Mouse (Mus musculus) testis, adult 2 months (tissue): ENCODE data around the gene Golgb1.

Experiments used
- CTCF ChIP-seq: fragments of 200-500 bp; IDR thresholded peaks from 2 replicates; pipeline ENCODE4 v1.5.1; 2012; ENCODE audit warnings: low read depth, mild to moderate bottlenecking, inconsistent platforms, low read length, moderate library complexity; ENCODE audit not compliant: control insufficient read depth, insufficient read depth, insufficient replicate concordance
- POLR2A ChIP-seq: fragments of 200-500 bp; IDR thresholded peaks from 2 replicates; pipeline ENCODE4 v1.6.1; 2012; ENCODE audit warnings: low read depth, mild to moderate bottlenecking, inconsistent platforms, low read length, moderate library complexity; ENCODE audit not compliant: control insufficient read depth

GRCm38 (mm10) chr16:36914195-36914594, 39.3 kb downstream of the Golgb1 start:
- TF ChIP-seq POLR2A, result no peak
- TF ChIP-seq CTCF, result no peak
